Mouse (Mus musculus) frontal cortex, postnatal 36 days (tissue): ENCODE measurements at regions not wholly inside any gene's neighbourhood (a gene's known extent, or its start where the extent isn't known, plus 50 kb on each side); places are given as distances from the start of the nearest gene placed in this dataset.

Experiments
- DNase-seq, 2 experiments: peaks; one replicate each; pipeline ENCODE4 v3.0.0; 2022; ENCODE audit warnings: low spot score in 2 of 2

GRCm38 (mm10) chr11:26881635-26882034, 287.8 kb upstream of the Vrk2 start:
- DNase-seq = peak in 1 of 2 experiments; percentile 2
